Mouse (Mus musculus): ENCODE measurements around the gene Arl11.

DNA sequence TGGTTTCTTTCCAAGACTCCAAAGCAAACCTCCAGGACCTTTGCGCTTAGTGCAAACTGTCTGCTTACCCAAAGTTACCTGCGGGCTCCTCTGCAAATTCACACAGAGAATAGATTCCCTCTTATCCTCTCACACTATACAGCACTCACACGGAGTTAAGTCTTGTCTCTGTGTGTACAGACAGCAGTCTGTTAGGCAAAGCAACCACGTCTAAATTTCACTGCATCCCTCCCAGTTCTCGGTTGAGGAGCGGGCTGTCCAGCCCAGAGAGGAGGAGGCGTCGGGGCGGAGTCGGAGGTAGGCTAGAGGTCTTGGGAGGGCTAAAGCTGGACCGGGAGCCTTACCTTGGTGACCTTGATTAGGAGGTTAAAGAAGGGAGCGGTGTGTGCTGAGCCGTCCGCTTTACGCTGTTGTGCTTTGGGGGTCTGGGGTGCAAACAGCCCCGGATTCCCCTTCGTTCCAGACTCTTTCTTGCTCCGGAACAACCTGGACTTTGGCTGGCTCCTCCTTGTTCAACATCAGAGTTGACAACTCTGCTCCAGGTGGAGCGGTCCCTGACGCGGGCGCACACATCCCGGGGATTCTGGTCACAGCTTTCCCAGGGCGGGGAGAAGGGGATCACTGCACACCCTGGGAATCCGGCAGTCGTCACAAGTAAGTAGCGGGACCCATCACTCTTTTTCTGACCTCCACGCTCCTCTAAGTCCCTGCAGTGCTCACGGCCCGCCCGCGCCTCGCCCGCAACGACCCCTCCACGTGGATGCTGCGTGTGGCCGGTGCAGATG is 34.9 kb upstream of the Arl11 start:
- TF ChIP-seq CTCF (IDR thresholded peaks at IDR 0.05; ENCODE audit: low read depth) (no peak), EP300 (IDR thresholded peaks at IDR 0.05; ENCODE audit: low read depth) (no peak)

Data from heart, postnatal 0 days (tissue).